Mouse (Mus musculus) induced T-regulatory cell, adult 2 months (primary cell): ENCODE measurements around the gene Dpysl5.
A peak's percentile ranks its signal among the peaks of the same experiment; 100 is the strongest.

Experiments
- DNase-seq: peaks from one replicate; pipeline ENCODE4 v3.0.0-alpha.2; 2012; ENCODE audit warnings: low read depth

Dpysl5 gene

GRCm38 (mm10) chr5:30765596-30766370 lies 54.4 kb downstream of the Dpysl5 start:
- DNase-seq, result no peak

- no peak for DNase-seq
Measured at GRCm38 (mm10) chr5:30768082-30768481, 56.7 kb downstream of the Dpysl5 start.

- DNase-seq, result no peak
Measured at GRCm38 (mm10) chr5:30768598-30768997, 57.2 kb downstream of the Dpysl5 start.

- DNase-seq, result no peak
Measured at GRCm38 (mm10) chr5:30769075-30769474, 57.7 kb downstream of the Dpysl5 start.

- DNase-seq, result peak; percentile 74
Measured at GRCm38 (mm10) chr5:30774601-30775371, 63.4 kb downstream of the Dpysl5 start.

- no peak for DNase-seq
Measured at GRCm38 (mm10) chr5:30780699-30781098, 69.3 kb downstream of the Dpysl5 start.

GRCm38 (mm10) chr5:30781147-30781546 lies 69.8 kb downstream of the Dpysl5 start:
- no peak for DNase-seq

- no peak for DNase-seq
Measured at GRCm38 (mm10) chr5:30787381-30787780, 76.0 kb downstream of the Dpysl5 start.

GRCm38 (mm10) chr5:30790047-30790446 lies 78.7 kb downstream of the Dpysl5 start:
- DNase-seq, result no peak

- peak; percentile 79 for DNase-seq
Measured at GRCm38 (mm10) chr5:30796125-30796524, 84.8 kb downstream of the Dpysl5 start.

GRCm38 (mm10) chr5:30797482-30797881 lies 86.1 kb downstream of the Dpysl5 start:
- no peak for DNase-seq

- DNase-seq, result no peak
Measured at GRCm38 (mm10) chr5:30797982-30798381, 86.6 kb downstream of the Dpysl5 start.

- no peak for DNase-seq
Measured at GRCm38 (mm10) chr5:30798965-30799364, 87.6 kb downstream of the Dpysl5 start.

GRCm38 (mm10) chr5:30802724-30803467 lies 91.5 kb downstream of the Dpysl5 start:
- DNase-seq, result no peak

GRCm38 (mm10) chr5:30806106-30806505 lies 94.7 kb downstream of the Dpysl5 start:
- peak; percentile 91 for DNase-seq

GRCm38 (mm10) chr5:30814424-30815119 lies 103.2 kb downstream of the Dpysl5 start, which contains the start of gene Mapre3:
Mapre3 (plus strand) TSS chr5:30814641.
- peak; percentile 92 for DNase-seq

- DNase-seq, result no peak
Measured at GRCm38 (mm10) chr5:30815120-30815465, 103.7 kb downstream of the Dpysl5 start.

- DNase-seq, result no peak
Measured at GRCm38 (mm10) chr5:30816261-30816791, 105.0 kb downstream of the Dpysl5 start.

- no peak for DNase-seq
Measured at GRCm38 (mm10) chr5:30818758-30819309, 107.5 kb downstream of the Dpysl5 start.

GRCm38 (mm10) chr5:30822689-30823088 lies 111.3 kb downstream of the Dpysl5 start:
- DNase-seq, result no peak

GRCm38 (mm10) chr5:30823091-30823490 lies 111.7 kb downstream of the Dpysl5 start:
- DNase-seq, result no peak
